Mouse (Mus musculus): ENCODE results near the gene Zfp760. TPM values are rescaled to one million over a fixed set of nuclear protein-coding genes. Genes with fewer than 3 reads are reported as not detected.

The Zfp760 gene
- total RNA-seq, 2 experiments from 2014 or later, result 8.2 to 8.6 TPM

- peak; percentile 40 to 44 for DNase-seq (ENCODE audit: low spot score in 2 of 2)
- Histone ChIP-seq H3K27ac (peak overlapping the region; percentile 87), H3K4me3 (peak overlapping the region; percentile 82)
- peak; percentile 50 for TF ChIP-seq CTCF (conservative IDR thresholded peaks at IDR 0.05)
These were observed 26.0 kb downstream of the Zfp760 start for GRCm38 (mm10) chr17:21733529-21734031.

GRCm38 (mm10) chr17:21752791-21753190 is 45.2 kb downstream of the Zfp760 start:
- no peak overlapping the region for H3K27ac ChIP-seq
- no peak for TF ChIP-seq CTCF (conservative IDR thresholded peaks at IDR 0.05)

GRCm38 (mm10) chr17:21753342-21754208 is 46.0 kb downstream of the Zfp760 start:
- peak overlapping the region; percentile 53 for H3K4me3 ChIP-seq
- DNase-seq (ENCODE audit: low spot score in 2 of 2), result no peak
- H3K27ac ChIP-seq, result no peak overlapping the region
- no peak for TF ChIP-seq CTCF (conservative IDR thresholded peaks at IDR 0.05)

More at GRCm38 (mm10) chr17:21752791-21753190, 45.2 kb downstream of the Zfp760 start:
- no peak overlapping the region for H3K4me3 ChIP-seq
- DNase-seq (ENCODE audit: low spot score in 2 of 2), result no peak

- H3K27ac ChIP-seq, result no peak overlapping the region
- H3K4me3 ChIP-seq, result no peak overlapping the region
- no peak for DNase-seq (ENCODE audit: low spot score in 2 of 2)
- no peak for TF ChIP-seq CTCF (conservative IDR thresholded peaks at IDR 0.05)
These were observed 62.8 kb downstream of the Zfp760 start for GRCm38 (mm10) chr17:21770336-21770735.

Other genes with a start within 250 kb of the Zfp760 start
- 1 to 10 TPM; 5.0 to 5.7 TPM for gene Zfp53, start 218.7 kb upstream of the Zfp760 start, total RNA-seq (2021)
- 1 to 10 TPM; 5.7 to 7.4 TPM for gene Zfp52, start 172.2 kb upstream of the Zfp760 start, total RNA-seq (2021)
- 10 to 100 TPM; 11.0 to 12.2 TPM for gene Zfp948, start 140.7 kb upstream of the Zfp760 start, total RNA-seq (2021)
- 10 to 100 TPM; 11.1 to 11.3 TPM for gene Zfp983, start 57.1 kb upstream of the Zfp760 start, total RNA-seq (2021)
- 1 to 10 TPM; 3.5 to 5.6 TPM for gene Gm10226, start 15.9 kb upstream of the Zfp760 start, total RNA-seq (2021)
- gene Zfp229, start 23.1 kb downstream of the Zfp760 start, total RNA-seq (2021), result 1 to 10 TPM; 4.5 to 6.6 TPM
- under 1 TPM; 0.56 to 0.69 TPM for gene Zfp820, start 138.0 kb downstream of the Zfp760 start, total RNA-seq (2021)
- 1 to 10 TPM; 5.3 to 5.8 TPM for gene Zfp995, start 202.2 kb downstream of the Zfp760 start, total RNA-seq (2021)